Mouse (Mus musculus) G1E (cell line): ENCODE measurements around the gene Mtmr12.
"Not testable (repeated sequence)": the region's sequence is repeated elsewhere in the genome, so short reads cannot be mapped to it uniquely, and the experiment has no call there.

Experiments
- CTCF ChIP-seq: IDR thresholded peaks from 2 replicates; pipeline ENCODE4 v1.5.1; 2012; ENCODE audit warnings: low read depth, low read length, inconsistent platforms, mixed read lengths
- GATA1 ChIP-seq: IDR thresholded peaks from 2 replicates; pipeline ENCODE4 v1.6.1; 2012; ENCODE audit warnings: borderline replicate concordance, low read length, inconsistent platforms, mixed read lengths

DNA sequence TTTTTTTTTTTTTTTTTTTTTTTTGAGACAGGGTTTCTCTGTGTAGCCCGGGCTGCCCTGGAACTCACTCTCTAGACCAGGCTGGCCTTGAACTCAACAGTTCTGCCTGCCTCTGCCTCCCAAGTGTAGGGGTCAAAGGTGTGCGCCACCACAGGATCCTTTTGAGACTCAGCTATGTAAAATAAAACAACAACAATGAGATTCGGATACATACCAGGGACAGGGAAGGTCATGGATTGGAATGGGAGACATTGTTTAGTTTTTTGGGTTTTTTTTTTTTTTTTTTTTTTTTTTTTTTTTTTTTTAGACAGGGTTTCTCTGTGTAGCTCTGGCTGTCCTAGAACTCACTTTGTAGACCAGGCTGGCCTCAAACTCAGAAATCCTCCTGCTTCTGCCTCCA, 12.5 kb downstream of the Mtmr12 start:
- TF ChIP-seq CTCF, GATA1: not testable (repeated sequence)
